Mouse (Mus musculus): ENCODE results near the gene Pml.

- no peak for TF ChIP-seq MAX (IDR thresholded peaks at IDR 0.05)
- no peak for TF ChIP-seq CTCF (IDR thresholded peaks at IDR 0.05; ENCODE audit: control insufficient read depth, insufficient read depth, insufficient read length)
- no peak for TF ChIP-seq MYOD1 (IDR thresholded peaks at IDR 0.05; ENCODE audit: control insufficient read depth, insufficient read length, low read depth)
Measured at GRCm38 (mm10) chr9:58274626-58275025, 25.0 kb upstream of the Pml start.
